ENCODE assay signal across 18 mouse cellular contexts in genomic region chr14:46637240-46637639, GRCm38 (mm10).
DNase-seq lines count a peak whose midpoint lies in the region; ATAC-seq and TF ChIP-seq lines count a peak whose summit lies in the region.
"Had no signal": no experiment of that assay in that cellular context is flagged by ENCODE, and none has a peak within 500 bp of the region (broad histone marks: within the 10 kb centered on the region; RNA-seq: fewer than 3 reads in every experiment).

No protein-coding gene starts in this region.

- DNase-seq in hindbrain, embryonic 10.5 days (ENCODE audit: low spot score), result no peak
- DNase-seq in limb, embryonic 11.5 days (ENCODE audit: low spot score), result peak; percentile 16
- DNase-seq in cerebellum, adult 2 months, result no peak
- DNase-seq in gastrocnemius, postnatal 14 days, result no peak
- DNase-seq: cerebellum, adult 18-20 months; liver; liver, postnatal 0 days; lung, postnatal 14 days; right cerebral cortex, postnatal 14 days had no signal

- H3K4me2 ChIP-seq in hindbrain, embryonic 13.5 days, result no peak overlapping the region
- H3K4me2 ChIP-seq in limb, embryonic 11.5 days (ENCODE audit: low read depth, severe bottlenecking), result no peak overlapping the region
- H3K4me2 ChIP-seq in neural tube, embryonic 15.5 days, result no peak overlapping the region
- H3K4me2 ChIP-seq: embryonic facial prominence, embryonic 13.5 days; kidney, embryonic 15.5 days had no signal

- H3K36me3 ChIP-seq in hindbrain, embryonic 13.5 days, result no peaks in the 10 kb centered on the region
- H3K36me3 ChIP-seq in hindbrain, embryonic 10.5 days, result no peaks in the 10 kb centered on the region
- no peaks in the 10 kb centered on the region for H3K36me3 ChIP-seq in limb, embryonic 11.5 days (ENCODE audit: control insufficient read depth, insufficient read depth, low read length)
- no peaks in the 10 kb centered on the region for H3K36me3 ChIP-seq in neural tube, embryonic 15.5 days
- H3K36me3 ChIP-seq: embryonic facial prominence, embryonic 13.5 days; G1E; kidney, embryonic 15.5 days had no signal

- H3K4me3 ChIP-seq in hindbrain, embryonic 13.5 days, result no peak overlapping the region
- no peak overlapping the region for H3K4me3 ChIP-seq in hindbrain, embryonic 10.5 days
- no peak overlapping the region for H3K4me3 ChIP-seq in embryonic fibroblast, embryonic 13.5 days (ENCODE audit: insufficient read depth, low read length)
- H3K4me3 ChIP-seq in limb, embryonic 11.5 days (ENCODE audit: low read depth, low read length), result no peak overlapping the region
- no peak overlapping the region for H3K4me3 ChIP-seq in neural tube, embryonic 15.5 days (replicated peaks)
- H3K4me3 ChIP-seq in cerebellum, adult 2 months (replicated peaks; ENCODE audit: insufficient read depth, low read depth, low read length), result no peak overlapping the region
- H3K4me3 ChIP-seq: embryonic facial prominence, embryonic 13.5 days; gastrocnemius, adult 2 months; kidney, embryonic 15.5 days; megakaryocyte, embryonic 14.5 days had no signal

- TF ChIP-seq POLR2A in embryonic fibroblast, embryonic 13.5 days (IDR thresholded peaks at IDR 0.05; ENCODE audit: low read depth, low read length), result no peak
- no peak for TF ChIP-seq POLR2A in cerebellum, adult 2 months (IDR thresholded peaks at IDR 0.05; ENCODE audit: borderline replicate concordance, insufficient read depth, low read length)

- peak; percentile 70 for ATAC-seq in hindbrain, embryonic 13.5 days (ENCODE audit: low FRiP score)
- ATAC-seq in limb, embryonic 11.5 days (ENCODE audit: insufficient number of reproducible peaks, low FRiP score, low TSS enrichment, low read depth), result no peak
- peak; percentile 72; the same call in 1 of the 2 replicates for ATAC-seq in neural tube, embryonic 15.5 days (ENCODE audit: low FRiP score)
- ATAC-seq: liver, postnatal 0 days had no signal

- peaks cover 9% of the 10 kb centered on the region; the same call in 1 of the 2 replicates for H3K27me3 ChIP-seq in hindbrain, embryonic 13.5 days
- H3K27me3 ChIP-seq in hindbrain, embryonic 10.5 days (ENCODE audit: insufficient read depth, poor library complexity, severe bottlenecking), result peaks cover 77% of the 10 kb centered on the region
- no peaks in the 10 kb centered on the region for H3K27me3 ChIP-seq in limb, embryonic 11.5 days (ENCODE audit: control insufficient read depth, insufficient read depth, low read length)
- no peaks in the 10 kb centered on the region for H3K27me3 ChIP-seq in neural tube, embryonic 15.5 days (replicated peaks)
- H3K27me3 ChIP-seq in cerebellum, adult 2 months (ENCODE audit: control insufficient read depth, insufficient read depth, low read length), result no peaks in the 10 kb centered on the region
- H3K27me3 ChIP-seq: embryonic facial prominence, embryonic 13.5 days; kidney, embryonic 15.5 days; megakaryocyte, embryonic 14.5 days had no signal

- intact Hi-C loops in gastrocnemius, postnatal 14 days (cut with DNase I; ENCODE audit: low total_unique reads), result no loop called here

- no peak overlapping the region for H3K9ac ChIP-seq in hindbrain, embryonic 13.5 days
- H3K9ac ChIP-seq in limb, embryonic 11.5 days (ENCODE audit: low read length), result no peak overlapping the region
- H3K9ac ChIP-seq in neural tube, embryonic 15.5 days (replicated peaks), result no peak overlapping the region
- H3K9ac ChIP-seq: embryonic facial prominence, embryonic 13.5 days; kidney, embryonic 15.5 days; liver, postnatal 0 days had no signal

- H3K27ac ChIP-seq in hindbrain, embryonic 13.5 days, result no peak overlapping the region
- no peak overlapping the region for H3K27ac ChIP-seq in hindbrain, embryonic 10.5 days
- peak overlapping the region; percentile 69; the same call in 1 of the 2 replicates for H3K27ac ChIP-seq in embryonic fibroblast, embryonic 13.5 days (ENCODE audit: insufficient read depth, low read length)
- H3K27ac ChIP-seq in limb, embryonic 11.5 days (replicated peaks; ENCODE audit: low read depth, low read length), result no peak overlapping the region
- no peak overlapping the region for H3K27ac ChIP-seq in neural tube, embryonic 15.5 days (replicated peaks)
- H3K27ac ChIP-seq in cerebellum, adult 2 months (ENCODE audit: insufficient read depth, low read length), result no peak overlapping the region
- H3K27ac ChIP-seq: embryonic facial prominence, embryonic 13.5 days; kidney, embryonic 15.5 days; stomach, postnatal 0 days had no signal

- H3K9me3 ChIP-seq in hindbrain, embryonic 13.5 days, result no peaks in the 10 kb centered on the region
- H3K9me3 ChIP-seq in hindbrain, embryonic 10.5 days, result no peaks in the 10 kb centered on the region
- no peaks in the 10 kb centered on the region for H3K9me3 ChIP-seq in limb, embryonic 11.5 days (ENCODE audit: control insufficient read depth, low read length)
- no peaks in the 10 kb centered on the region for H3K9me3 ChIP-seq in neural tube, embryonic 15.5 days (replicated peaks)
- H3K9me3 ChIP-seq: embryonic facial prominence, embryonic 13.5 days; G1E; kidney, embryonic 15.5 days had no signal

- 68% methylated on average over 5 of the region's 5 CpGs for WGBS in hindbrain, embryonic 13.5 days
- 75% methylated on average over 5 of the region's 5 CpGs for WGBS in hindbrain, embryonic 10.5 days
- 81% methylated on average over 5 of the region's 5 CpGs for whole genome bisulfite sequencing in limb, embryonic 11.5 days
- WGBS in neural tube, embryonic 15.5 days, result 63% methylated on average over 5 of the region's 5 CpGs
- WGBS in cerebellum, adult 2 months, result 78% methylated on average over 5 of the region's 5 CpGs

- H3K4me1 ChIP-seq in hindbrain, embryonic 13.5 days (replicated peaks), result peaks cover 6% of the 10 kb centered on the region; the same call in 1 of the 2 replicates
- H3K4me1 ChIP-seq in hindbrain, embryonic 10.5 days (replicated peaks), result peaks cover 19% of the 10 kb centered on the region
- H3K4me1 ChIP-seq in embryonic fibroblast, embryonic 13.5 days (ENCODE audit: control insufficient read depth, insufficient read depth, low read length), result peaks cover 12% of the 10 kb centered on the region
- peaks cover 17% of the 10 kb centered on the region for H3K4me1 ChIP-seq in limb, embryonic 11.5 days (ENCODE audit: control insufficient read depth, insufficient read depth, low read length)
- no peaks in the 10 kb centered on the region for H3K4me1 ChIP-seq in neural tube, embryonic 15.5 days
- no peaks in the 10 kb centered on the region for H3K4me1 ChIP-seq in cerebellum, adult 2 months (ENCODE audit: control insufficient read depth, insufficient read depth, low read length)

- no peak for TF ChIP-seq CTCF in embryonic fibroblast, embryonic 13.5 days (IDR thresholded peaks at IDR 0.05; ENCODE audit: borderline replicate concordance, insufficient read depth, low read length)
- TF ChIP-seq CTCF in cerebellum, adult 2 months (IDR thresholded peaks at IDR 0.05; ENCODE audit: borderline replicate concordance, insufficient read depth, low read depth, low read length), result no peak
